Mouse (Mus musculus) neural tube, embryonic 12.5 days (tissue): ENCODE measurements around the gene Pigu. TPM values are rescaled to one million over a fixed set of nuclear protein-coding genes. Genes with fewer than 3 reads are reported as not detected.

ENCODE experiments used
- ATAC-seq: fragments of 200-750 bp; cut with Nextera tagmentation; 2 replicates; pipeline ENCODE4 v1.8.0; 2017; ENCODE audit warnings: low read depth, mild to moderate bottlenecking, moderate TSS enrichment, moderate library complexity; ENCODE audit not compliant: low FRiP score
- H3K27ac ChIP-seq: fragments of 300-500 bp; sonication (generic); 2 replicates; pipeline ENCODE4 v1.5.1; 2016
- H3K27me3 ChIP-seq: fragments of 300-500 bp; sonication (generic); replicated peaks from 2 replicates; pipeline ENCODE4 v1.6.1; 2016; ENCODE audit warnings: mild to moderate bottlenecking
- H3K36me3 ChIP-seq: fragments of 300-500 bp; sonication (generic); 2 replicates; pipeline ENCODE4 v1.6.1; 2016; ENCODE audit warnings: mild to moderate bottlenecking
- H3K4me1 ChIP-seq: fragments of 300-500 bp; sonication (generic); 2 replicates; pipeline ENCODE4 v1.6.1; 2016
- H3K4me2 ChIP-seq: fragments of 300-500 bp; sonication (generic); replicated peaks from 2 replicates; pipeline ENCODE4 v1.6.1; 2016; ENCODE audit warnings: mild to moderate bottlenecking
- H3K4me3 ChIP-seq: fragments of 300-500 bp; sonication (generic); 2 replicates; pipeline ENCODE4 v1.5.1; 2016
- H3K9ac ChIP-seq: fragments of 300-500 bp; sonication (generic); 2 replicates; pipeline ENCODE4 v1.6.1; 2016; ENCODE audit warnings: mild to moderate bottlenecking
- H3K9me3 ChIP-seq: fragments of 300-500 bp; sonication (generic); 2 replicates; pipeline ENCODE4 v1.6.1; 2016; ENCODE audit warnings: mild to moderate bottlenecking
- WGBS: fragments of 180-500 bp; shearing (Covaris S2); methylation state at CpG from one replicate; pipeline ENCODE4 v1.1.7; 2016; 5-methylcytosine and 5-hydroxymethylcytosine counted together
- polyA plus RNA-seq: library from polyadenylated mRNA; unstranded; fragments of >200 nt; fragmentation: Nextera tagmentation; extraction: Ambion mirVana; gene quantifications from 2 replicates; pipeline ENCODE4 v1.2.1, GENCODE M21; 2016

Pigu gene
- 44.5 and 45.8 TPM in 2 replicates for polyA plus RNA-seq

- under 1% methylated on average over 38 of the region's 38 CpGs for WGBS
- Histone ChIP-seq H3K27ac (peak within 1 kb of the TSS; percentile 29; the same call in 1 of the 2 replicates), H3K4me3 (peak within 1 kb of the TSS; percentile 70), H3K36me3 (no peaks in the 10 kb centered on the region), H3K9ac (peak within 1 kb of the TSS; percentile 74), H3K4me2 (peak within 1 kb of the TSS; percentile 87), H3K9me3 (no peaks in the 10 kb centered on the region), H3K27me3 (no peaks in the 10 kb centered on the region), H3K4me1 (peaks cover 11% of the 10 kb centered on the region; the same call in 1 of the 2 replicates)
- peak; percentile 99 for ATAC-seq
Observed at GRCm38 (mm10) chr2:155356971-155357591, at the start of gene Pigu. Gene Pigu, minus strand, starts transcription at chr2:155357430.

- H3K9ac ChIP-seq = no peak overlapping the region
- no peaks in the 10 kb centered on the region for H3K4me1 ChIP-seq
- no peak overlapping the region for H3K4me3 ChIP-seq
- H3K27ac ChIP-seq = no peak overlapping the region
- peaks cover 54% of the 10 kb centered on the region for H3K36me3 ChIP-seq
- WGBS = 91% methylated on average over 1 of the region's 1 CpGs
- ATAC-seq = no peak
- H3K27me3 ChIP-seq = no peaks in the 10 kb centered on the region
- no peaks in the 10 kb centered on the region for H3K9me3 ChIP-seq
- no peak overlapping the region for H3K4me2 ChIP-seq
Observed at GRCm38 (mm10) chr2:155404635-155405034, 47.4 kb upstream of the Pigu start.

DNA sequence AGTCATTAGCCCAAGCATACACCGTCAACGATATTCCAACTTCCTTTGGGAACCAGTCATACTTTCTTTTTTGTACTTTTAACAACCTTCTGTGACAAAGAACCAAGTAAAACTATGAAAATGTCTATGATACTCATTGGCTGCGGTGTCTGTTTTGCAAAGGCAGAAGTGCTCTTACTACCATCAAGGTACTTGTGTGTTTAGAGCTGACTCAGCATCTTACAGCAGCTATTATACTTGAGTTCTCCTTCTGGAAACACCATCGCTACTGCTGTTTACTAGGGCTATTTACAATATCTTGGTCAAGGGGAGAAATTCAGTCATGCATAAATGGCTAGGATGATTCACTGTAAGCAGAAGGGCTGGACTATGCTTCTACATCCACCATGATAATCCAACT lies 44.7 kb upstream of the Pigu start:
- peaks cover 49% of the 10 kb centered on the region for H3K36me3 ChIP-seq
- WGBS = 96% methylated on average over 4 of the region's 4 CpGs
- no peak for ATAC-seq

GRCm38 (mm10) chr2:155400276-155400675 lies 43.0 kb upstream of the Pigu start:
- ATAC-seq = no peak
- H3K27ac ChIP-seq = no peak overlapping the region
- H3K27me3 ChIP-seq = no peaks in the 10 kb centered on the region
- H3K9me3 ChIP-seq = no peaks in the 10 kb centered on the region
- no peak overlapping the region for H3K4me2 ChIP-seq
- no peak overlapping the region for H3K9ac ChIP-seq
- peaks cover 39% of the 10 kb centered on the region for H3K36me3 ChIP-seq
- H3K4me3 ChIP-seq = no peak overlapping the region
- no peaks in the 10 kb centered on the region for H3K4me1 ChIP-seq

More for the DNA sequence above, 44.7 kb upstream of the Pigu start:
- Histone ChIP-seq H3K9me3 (no peaks in the 10 kb centered on the region), H3K4me2 (no peak overlapping the region), H3K4me1 (no peaks in the 10 kb centered on the region), H3K4me3 (no peak overlapping the region), H3K27me3 (no peaks in the 10 kb centered on the region), H3K27ac (no peak overlapping the region), H3K9ac (no peak overlapping the region)

DNA sequence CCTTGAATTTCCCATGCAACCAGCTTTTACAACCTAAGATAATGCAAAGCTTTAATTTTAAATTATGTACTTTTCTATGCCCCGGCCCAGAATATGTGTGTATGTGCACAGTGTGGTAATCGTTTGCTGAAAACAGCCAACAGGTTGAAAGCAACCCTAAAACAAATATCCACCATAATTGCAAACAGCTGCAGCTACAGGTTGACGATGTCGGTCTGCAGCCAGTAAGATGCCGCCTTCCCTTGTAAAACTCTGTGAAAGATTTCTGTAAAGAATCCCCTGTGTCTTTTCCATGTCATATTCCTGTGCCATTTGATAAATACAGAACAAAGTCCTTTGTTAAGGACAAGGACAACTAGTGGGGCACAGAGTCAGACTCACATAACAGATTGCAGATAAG lies 37.4 kb upstream of the Pigu start:
- Histone ChIP-seq H3K4me3 (no peak overlapping the region), H3K4me2 (no peak overlapping the region), H3K27ac (no peak overlapping the region), H3K36me3 (peaks cover 40% of the 10 kb centered on the region), H3K9ac (no peak overlapping the region), H3K27me3 (no peaks in the 10 kb centered on the region), H3K9me3 (no peaks in the 10 kb centered on the region), H3K4me1 (no peaks in the 10 kb centered on the region)
- no peak for ATAC-seq
- WGBS = 85% methylated on average over 5 of the region's 5 CpGs

DNA sequence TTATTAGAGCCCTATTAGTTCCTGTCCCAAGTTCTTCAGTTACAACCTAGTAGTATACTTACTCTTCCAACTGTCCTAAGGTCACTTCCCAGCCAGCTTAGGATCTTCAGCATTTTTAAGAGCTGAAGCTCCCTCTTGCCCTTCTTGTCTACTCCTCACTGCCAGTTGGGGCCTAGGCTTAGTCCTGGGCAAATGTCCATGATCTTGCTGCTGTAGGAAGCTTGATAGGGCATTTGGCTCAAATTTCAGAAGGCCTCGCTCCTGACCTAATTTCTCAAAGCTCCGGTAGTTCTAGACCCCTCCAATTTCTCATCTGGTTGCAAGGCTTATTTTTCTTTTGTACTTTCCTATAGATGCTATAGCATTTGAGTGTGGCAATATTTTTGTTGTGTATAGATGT lies 31.3 kb upstream of the Pigu start:
- Histone ChIP-seq H3K4me1 (peaks cover 23% of the 10 kb centered on the region), H3K4me3 (no peak overlapping the region), H3K9me3 (no peaks in the 10 kb centered on the region), H3K27me3 (0 out of 2 replicates have a peak, but pooled peaks cover 4% of the 10 kb centered on the region), H3K36me3 (peaks cover 56% of the 10 kb centered on the region), H3K9ac (no peak overlapping the region), H3K4me2 (no peak overlapping the region), H3K27ac (no peak overlapping the region)
- no peak for ATAC-seq
- WGBS = 95% methylated on average over 2 of the region's 2 CpGs

DNA sequence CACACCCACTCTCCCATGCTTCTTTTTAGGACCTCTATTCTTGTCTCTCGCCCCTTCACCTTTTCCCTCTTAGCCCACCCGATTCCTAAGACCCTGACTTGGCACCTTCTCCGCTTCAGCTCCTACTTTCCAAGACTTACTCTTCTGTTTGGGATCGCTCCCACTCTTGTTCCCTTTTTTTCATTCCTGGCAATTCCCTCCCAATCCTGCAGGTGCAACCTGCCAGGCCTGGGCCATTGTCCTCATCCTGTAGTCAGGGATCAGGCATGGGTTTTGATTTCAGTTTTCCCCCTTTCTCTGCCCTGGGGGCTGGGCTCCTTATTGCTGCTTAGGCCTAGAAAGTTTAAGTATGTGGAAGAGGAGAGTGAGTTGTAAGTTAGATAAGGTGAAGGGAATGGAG lies 29.8 kb upstream of the Pigu start:
- Histone ChIP-seq H3K27me3 (0 out of 2 replicates have a peak, but pooled peaks cover 4% of the 10 kb centered on the region), H3K4me1 (peaks cover 32% of the 10 kb centered on the region), H3K27ac (no peak overlapping the region), H3K9ac (no peak overlapping the region), H3K4me2 (no peak overlapping the region), H3K36me3 (peaks cover 56% of the 10 kb centered on the region), H3K4me3 (no peak overlapping the region), H3K9me3 (no peaks in the 10 kb centered on the region)
- ATAC-seq = no peak
- 52% methylated on average over 4 of the region's 4 CpGs for WGBS

GRCm38 (mm10) chr2:155386534-155386899 lies 29.3 kb upstream of the Pigu start:
- Histone ChIP-seq H3K9ac (0 out of 2 replicates have a peak overlapping the region, but pooled peaks have one; percentile 53), H3K27ac (no peak overlapping the region), H3K36me3 (peaks cover 56% of the 10 kb centered on the region), H3K4me2 (peak overlapping the region; percentile 46), H3K27me3 (0 out of 2 replicates have a peak, but pooled peaks cover 4% of the 10 kb centered on the region), H3K9me3 (no peaks in the 10 kb centered on the region), H3K4me1 (peaks cover 32% of the 10 kb centered on the region), H3K4me3 (no peak overlapping the region)
- no peak for ATAC-seq
- WGBS = 11% methylated on average over 27 of the region's 27 CpGs

DNA sequence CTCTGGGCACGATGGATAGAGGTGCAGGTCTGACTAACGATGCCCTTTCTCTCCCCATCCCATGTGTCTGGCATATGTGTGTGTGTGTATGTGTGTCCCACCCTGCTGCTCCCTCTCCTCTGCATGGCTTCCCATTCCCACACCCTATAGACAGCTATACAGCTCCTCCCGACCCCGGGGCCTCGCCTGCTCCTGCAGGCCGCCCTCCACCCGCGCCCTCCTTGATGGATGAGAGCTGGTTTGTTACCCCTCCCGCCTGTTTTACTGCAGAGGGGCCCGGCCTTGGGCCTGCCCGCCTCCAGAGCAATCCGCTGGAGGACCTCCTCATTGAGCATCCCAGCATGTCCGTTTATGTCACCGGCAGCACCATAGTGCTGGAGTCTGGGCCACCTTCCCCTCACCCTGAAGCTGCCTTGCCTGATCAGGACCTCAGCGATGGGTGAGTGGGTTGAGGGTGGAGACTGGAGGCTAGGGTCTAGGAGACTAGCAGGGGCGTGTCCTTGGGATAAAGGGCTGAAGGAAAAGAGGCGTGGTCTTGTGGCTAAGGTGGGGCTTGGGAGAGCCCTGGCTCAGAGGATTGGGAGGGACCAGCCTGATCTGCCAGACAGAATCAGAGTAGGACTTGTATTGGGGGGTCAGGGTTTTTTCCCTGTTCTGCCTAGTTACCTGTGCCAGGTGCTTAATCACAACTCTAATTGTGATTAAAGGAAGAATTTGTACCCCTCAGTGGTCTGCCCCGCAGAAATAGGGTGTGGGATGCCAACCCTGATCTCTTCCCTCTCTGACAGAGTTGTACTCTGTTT lies 28.7 kb upstream of the Pigu start:
- 0 out of 2 replicates have a peak, but pooled peaks cover 4% of the 10 kb centered on the region for H3K27me3 ChIP-seq
- H3K4me2 ChIP-seq = peak overlapping the region; percentile 46
- peaks cover 35% of the 10 kb centered on the region for H3K4me1 ChIP-seq
- H3K27ac ChIP-seq = no peak overlapping the region
- peaks cover 50% of the 10 kb centered on the region for H3K36me3 ChIP-seq
- WGBS = 29% methylated on average over 18 of the region's 18 CpGs
- H3K9me3 ChIP-seq = no peaks in the 10 kb centered on the region
- peak overlapping the region; percentile 53 for H3K9ac ChIP-seq
- ATAC-seq = no peak
- no peak overlapping the region; the same call in 1 of the 2 replicates for H3K4me3 ChIP-seq

DNA sequence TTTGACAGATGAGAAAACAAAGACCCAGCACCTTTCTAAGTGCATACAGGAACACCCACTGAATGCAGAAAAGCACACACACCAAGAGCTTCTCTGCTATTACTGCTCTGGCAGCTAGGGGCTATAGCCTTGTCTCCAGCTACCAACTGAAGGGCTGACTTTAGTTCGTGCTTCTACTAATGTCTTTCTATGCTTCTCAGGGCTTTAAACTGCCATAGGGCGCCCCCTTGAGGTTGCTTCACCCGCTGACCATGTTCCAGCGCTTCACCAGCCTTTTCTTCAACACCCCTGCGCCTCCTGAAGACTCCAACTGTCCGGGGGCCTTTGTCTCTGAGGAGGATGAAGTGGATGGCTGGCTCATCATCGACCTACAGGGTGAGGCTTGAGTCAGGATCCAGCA lies 27.9 kb upstream of the Pigu start:
- H3K4me2 ChIP-seq = peak overlapping the region; percentile 46

GRCm38 (mm10) chr2:155382791-155383438 lies 25.7 kb upstream of the Pigu start:
- peaks cover 28% of the 10 kb centered on the region for H3K36me3 ChIP-seq
- H3K9ac ChIP-seq = peak overlapping the region; percentile 91
- 83% methylated on average over 2 of the region's 2 CpGs for WGBS
- peaks cover 38% of the 10 kb centered on the region for H3K4me1 ChIP-seq
- 0 out of 2 replicates have a peak, but pooled peaks cover 10% of the 10 kb centered on the region for H3K27me3 ChIP-seq
- no peaks in the 10 kb centered on the region for H3K9me3 ChIP-seq
- H3K27ac ChIP-seq = no peak overlapping the region
- ATAC-seq = no peak
- H3K4me2 ChIP-seq = peak overlapping the region; percentile 81
- peak overlapping the region; percentile 76 for H3K4me3 ChIP-seq

More for the DNA sequence above, 27.9 kb upstream of the Pigu start:
- no peak overlapping the region for H3K4me3 ChIP-seq
- peaks cover 38% of the 10 kb centered on the region for H3K4me1 ChIP-seq
- H3K36me3 ChIP-seq = peaks cover 44% of the 10 kb centered on the region
- H3K27me3 ChIP-seq = 0 out of 2 replicates have a peak, but pooled peaks cover 4% of the 10 kb centered on the region
- H3K9ac ChIP-seq = peak overlapping the region; percentile 53; the same call in 1 of the 2 replicates
- no peak for ATAC-seq
- H3K27ac ChIP-seq = no peak overlapping the region
- no peaks in the 10 kb centered on the region for H3K9me3 ChIP-seq
- 26% methylated on average over 7 of the region's 7 CpGs for WGBS

GRCm38 (mm10) chr2:155382332-155382700 lies 25.1 kb upstream of the Pigu start:
- Histone ChIP-seq H3K9me3 (no peaks in the 10 kb centered on the region), H3K27ac (peak overlapping the region; percentile 86; the same call in 1 of the 2 replicates), H3K4me3 (peak overlapping the region; percentile 76), H3K4me1 (peaks cover 38% of the 10 kb centered on the region), H3K4me2 (peak overlapping the region; percentile 81), H3K9ac (peak overlapping the region; percentile 91), H3K36me3 (peaks cover 22% of the 10 kb centered on the region), H3K27me3 (0 out of 2 replicates have a peak, but pooled peaks cover 10% of the 10 kb centered on the region)
- ATAC-seq = peak; percentile 31
- 24% methylated on average over 6 of the region's 6 CpGs for WGBS
